Mouse (Mus musculus): ENCODE measurements around the gene Nsmce4a.

- TF ChIP-seq GATA1 (IDR thresholded peaks at IDR 0.05; ENCODE audit: borderline replicate concordance, low read length) = no peak
- no peak for TF ChIP-seq FLI1 (IDR thresholded peaks at IDR 0.05; ENCODE audit: low read length)
Measured at GRCm38 (mm10) chr7:130493346-130493745, 79.6 kb downstream of the Nsmce4a start.
